Mouse (Mus musculus): ENCODE results near the gene Robo1. TPM values are rescaled to one million over a fixed set of nuclear protein-coding genes. Genes with fewer than 3 reads are reported as not detected.
"Not testable (repeated sequence)": the region's sequence is repeated elsewhere in the genome, so short reads cannot be mapped to it uniquely, and the experiment has no call there.

The Robo1 gene
- polyA plus RNA-seq, 1 experiment = 3.5 TPM

- Histone ChIP-seq H3K4me3 (ENCODE audit: control insufficient read depth, low read depth, low read length) (no peak overlapping the region), H3K27me3 (ENCODE audit: control insufficient read depth, insufficient read depth, low read length) (no peaks in the 10 kb centered on the region), H3K4me1 (ENCODE audit: control insufficient read depth, insufficient read depth, low read length) (no peaks in the 10 kb centered on the region), H3K27ac (ENCODE audit: control insufficient read depth, insufficient read depth, low read depth, low read length) (no peak overlapping the region), H3K36me3 (ENCODE audit: control insufficient read depth, insufficient read depth, low read length) (no peaks in the 10 kb centered on the region)
- TF ChIP-seq POLR2A (IDR thresholded peaks at IDR 0.05; ENCODE audit: control insufficient read depth, low read depth, low read length) (no peak), CTCF (IDR thresholded peaks at IDR 0.05; ENCODE audit: control insufficient read depth, insufficient read depth, insufficient replicate concordance, low read depth, low read length) (no peak)
Observed at GRCm38 (mm10) chr16:72533900-72534571, 225.9 kb downstream of the Robo1 start.

DNA sequence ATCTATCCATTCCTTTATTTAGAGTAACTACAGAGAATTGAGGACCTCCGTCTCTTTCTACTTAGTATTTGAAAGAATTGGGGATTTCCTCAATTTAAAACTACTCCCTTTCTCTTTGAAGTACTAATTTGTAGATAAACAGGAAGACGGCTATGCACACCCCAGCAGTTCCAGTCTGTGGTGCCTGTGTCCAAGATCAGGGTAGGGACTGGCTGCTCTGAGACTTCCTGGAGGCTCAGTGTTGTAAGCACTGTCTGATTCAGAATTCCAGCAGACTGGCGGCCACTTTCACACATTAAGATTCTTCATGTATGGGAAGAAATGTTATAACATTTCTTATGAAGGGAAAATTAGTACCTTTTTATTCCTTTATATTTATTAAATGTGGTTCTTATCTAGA is 230.1 kb downstream of the Robo1 start:
- H3K27me3 ChIP-seq (ENCODE audit: control insufficient read depth, insufficient read depth, low read length) = no peaks in the 10 kb centered on the region
- no peak overlapping the region for H3K27ac ChIP-seq (ENCODE audit: control insufficient read depth, insufficient read depth, low read depth, low read length)
- H3K36me3 ChIP-seq (ENCODE audit: control insufficient read depth, insufficient read depth, low read length) = no peaks in the 10 kb centered on the region
- H3K4me1 ChIP-seq (ENCODE audit: control insufficient read depth, insufficient read depth, low read length) = no peaks in the 10 kb centered on the region
- TF ChIP-seq CTCF (IDR thresholded peaks at IDR 0.05; ENCODE audit: control insufficient read depth, insufficient read depth, insufficient replicate concordance, low read depth, low read length) = no peak
- no peak for TF ChIP-seq POLR2A (IDR thresholded peaks at IDR 0.05; ENCODE audit: control insufficient read depth, low read depth, low read length)
- no peak overlapping the region for H3K4me3 ChIP-seq (ENCODE audit: control insufficient read depth, low read depth, low read length)

- Histone ChIP-seq H3K27me3 (ENCODE audit: control insufficient read depth, insufficient read depth, low read length) (no peaks in the 10 kb centered on the region), H3K27ac (ENCODE audit: control insufficient read depth, insufficient read depth, low read depth, low read length) (no peak overlapping the region)
Observed at GRCm38 (mm10) chr16:72543928-72544327, 235.8 kb downstream of the Robo1 start.

GRCm38 (mm10) chr16:72544950-72545349 is 236.8 kb downstream of the Robo1 start:
- TF ChIP-seq POLR2A (IDR thresholded peaks at IDR 0.05; ENCODE audit: control insufficient read depth, low read depth, low read length) (no peak), CTCF (IDR thresholded peaks at IDR 0.05; ENCODE audit: control insufficient read depth, insufficient read depth, insufficient replicate concordance, low read depth, low read length) (no peak)
- Histone ChIP-seq H3K27ac (ENCODE audit: control insufficient read depth, insufficient read depth, low read depth, low read length) (no peak overlapping the region), H3K4me3 (ENCODE audit: control insufficient read depth, low read depth, low read length) (no peak overlapping the region), H3K36me3 (ENCODE audit: control insufficient read depth, insufficient read depth, low read length) (no peaks in the 10 kb centered on the region), H3K4me1 (ENCODE audit: control insufficient read depth, insufficient read depth, low read length) (no peaks in the 10 kb centered on the region), H3K27me3 (ENCODE audit: control insufficient read depth, insufficient read depth, low read length) (no peaks in the 10 kb centered on the region)

More at GRCm38 (mm10) chr16:72543928-72544327, 235.8 kb downstream of the Robo1 start:
- Histone ChIP-seq H3K36me3 (ENCODE audit: control insufficient read depth, insufficient read depth, low read length) (no peaks in the 10 kb centered on the region), H3K4me3 (ENCODE audit: control insufficient read depth, low read depth, low read length) (no peak overlapping the region), H3K4me1 (ENCODE audit: control insufficient read depth, insufficient read depth, low read length) (no peaks in the 10 kb centered on the region)
- TF ChIP-seq POLR2A (IDR thresholded peaks at IDR 0.05; ENCODE audit: control insufficient read depth, low read depth, low read length) (no peak), CTCF (IDR thresholded peaks at IDR 0.05; ENCODE audit: control insufficient read depth, insufficient read depth, insufficient replicate concordance, low read depth, low read length) (no peak)

DNA sequence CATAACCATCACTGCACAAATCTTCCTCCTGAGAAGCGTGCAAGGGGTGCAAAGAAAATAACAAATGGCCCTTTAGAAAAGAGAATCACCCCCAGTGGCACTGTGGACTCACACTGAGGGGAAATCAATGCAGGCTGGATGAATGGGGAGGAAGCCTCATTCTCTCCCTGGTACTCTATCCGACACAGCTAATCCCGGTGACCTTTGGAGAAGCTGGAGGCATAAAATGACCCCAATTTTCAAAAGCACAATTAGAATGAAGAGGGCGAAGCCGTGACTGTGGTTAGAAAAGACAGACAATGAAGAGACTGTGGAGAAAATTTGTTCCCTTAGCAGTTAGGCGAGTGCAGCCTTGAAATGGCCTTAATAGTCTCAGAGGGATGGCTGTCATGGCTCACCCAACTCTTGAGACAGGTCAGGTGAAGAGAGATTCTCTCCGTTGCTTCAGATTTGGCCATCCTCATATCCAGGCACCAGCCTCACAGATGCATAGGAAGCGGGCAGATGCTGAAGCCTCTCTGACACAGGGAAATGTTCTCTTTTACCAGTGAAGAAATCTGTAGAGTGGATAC is 243.7 kb downstream of the Robo1 start:
- Histone ChIP-seq H3K27me3 (ENCODE audit: control insufficient read depth, insufficient read depth, low read length) (no peaks in the 10 kb centered on the region), H3K36me3 (ENCODE audit: control insufficient read depth, insufficient read depth, low read length) (no peaks in the 10 kb centered on the region), H3K4me1 (ENCODE audit: control insufficient read depth, insufficient read depth, low read length) (no peaks in the 10 kb centered on the region), H3K4me3 (ENCODE audit: control insufficient read depth, low read depth, low read length) (no peak overlapping the region), H3K27ac (ENCODE audit: control insufficient read depth, insufficient read depth, low read depth, low read length) (no peak overlapping the region)
- no peak for TF ChIP-seq POLR2A (IDR thresholded peaks at IDR 0.05; ENCODE audit: control insufficient read depth, low read depth, low read length)
- no peak for TF ChIP-seq CTCF (IDR thresholded peaks at IDR 0.05; ENCODE audit: control insufficient read depth, insufficient read depth, insufficient replicate concordance, low read depth, low read length)

DNA sequence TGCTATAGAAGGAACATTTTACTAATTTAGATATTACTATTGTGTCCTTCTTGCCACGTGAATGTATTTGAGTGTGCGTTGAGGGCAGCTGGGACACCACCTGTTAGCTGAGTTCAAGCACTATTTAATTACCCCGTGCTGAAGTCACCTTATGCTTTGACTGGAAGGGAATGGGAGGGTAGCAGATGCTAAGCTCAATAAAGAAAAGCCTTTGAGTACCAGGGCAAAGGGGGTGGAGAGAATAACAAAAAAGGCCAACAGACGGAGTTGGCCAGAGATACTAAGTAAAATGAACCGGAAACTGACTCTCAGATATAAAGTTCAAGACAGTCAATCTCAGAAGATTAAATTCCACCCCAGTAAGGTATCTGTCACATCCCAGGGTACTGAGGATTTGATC is 245.6 kb downstream of the Robo1 start:
- Histone ChIP-seq H3K36me3 (ENCODE audit: control insufficient read depth, insufficient read depth, low read length) (no peaks in the 10 kb centered on the region), H3K4me3 (ENCODE audit: control insufficient read depth, low read depth, low read length) (no peak overlapping the region), H3K4me1 (ENCODE audit: control insufficient read depth, insufficient read depth, low read length) (no peaks in the 10 kb centered on the region), H3K27ac (ENCODE audit: control insufficient read depth, insufficient read depth, low read depth, low read length) (no peak overlapping the region), H3K27me3 (ENCODE audit: control insufficient read depth, insufficient read depth, low read length) (no peaks in the 10 kb centered on the region)
- TF ChIP-seq CTCF (IDR thresholded peaks at IDR 0.05; ENCODE audit: control insufficient read depth, insufficient read depth, insufficient replicate concordance, low read depth, low read length) (no peak), POLR2A (IDR thresholded peaks at IDR 0.05; ENCODE audit: control insufficient read depth, low read depth, low read length) (no peak)

DNA sequence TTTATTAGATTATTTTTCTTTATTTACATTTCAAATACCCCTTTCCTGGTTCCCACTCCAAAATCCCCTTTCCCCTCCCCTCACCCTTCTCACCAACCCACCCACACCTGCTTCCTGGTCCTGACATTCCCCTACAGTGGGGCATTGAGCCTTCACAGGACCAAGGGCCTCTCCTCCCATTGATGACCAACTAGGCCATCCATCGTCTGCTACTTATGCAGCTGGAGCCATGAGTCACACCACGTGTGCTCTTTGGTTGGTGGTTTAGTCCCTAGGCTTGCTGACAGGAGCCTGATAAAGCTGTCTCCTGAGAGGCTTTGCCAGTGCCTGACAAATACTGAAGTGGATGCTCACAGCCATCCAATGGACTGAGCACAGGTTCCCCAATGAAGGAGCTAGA is 254.0 kb downstream of the Robo1 start:
- H3K27ac ChIP-seq (ENCODE audit: control insufficient read depth, insufficient read depth, low read depth, low read length); H3K27me3 ChIP-seq (ENCODE audit: control insufficient read depth, insufficient read depth, low read length); H3K4me1 ChIP-seq (ENCODE audit: control insufficient read depth, insufficient read depth, low read length); H3K36me3 ChIP-seq (ENCODE audit: control insufficient read depth, insufficient read depth, low read length); H3K4me3 ChIP-seq (ENCODE audit: control insufficient read depth, low read depth, low read length): not testable (repeated sequence)
